Mouse (Mus musculus) kidney, postnatal 0 days (tissue): ENCODE data around the gene Prg2. TPM values are rescaled to one million over a fixed set of nuclear protein-coding genes. Genes with fewer than 3 reads are reported as not detected.

Experiments
- ATAC-seq: fragments of 200-750 bp; cut with Nextera tagmentation; replicated peaks from 2 replicates; pipeline ENCODE4 v1.8.0; 2017; ENCODE audit warnings: low read depth, moderate number of reproducible peaks, moderate TSS enrichment, moderate library complexity; ENCODE audit not compliant: low FRiP score
- DNase-seq: peaks from one replicate; pipeline ENCODE4 v3.0.0-alpha.2; 2016; ENCODE audit warnings: low spot score
- H3K27ac ChIP-seq: fragments of 300-500 bp; sonication (generic); 2 replicates; pipeline ENCODE4 v1.5.1; 2014; ENCODE audit warnings: mild to moderate bottlenecking
- H3K27me3 ChIP-seq: fragments of 300-500 bp; sonication (generic); 2 replicates; pipeline ENCODE4 v1.6.1; 2014; ENCODE audit warnings: low read length, mixed read lengths; ENCODE audit not compliant: insufficient read depth
- H3K36me3 ChIP-seq: fragments of 300-500 bp; sonication (generic); 2 replicates; pipeline ENCODE4 v1.6.1; 2014; ENCODE audit warnings: low read length, mixed read lengths; ENCODE audit not compliant: insufficient read depth
- H3K4me1 ChIP-seq: fragments of 300-500 bp; sonication (generic); replicated peaks from 2 replicates; pipeline ENCODE4 v1.6.1; 2014; ENCODE audit warnings: antibody characterized with exemption, low read length, mixed read lengths; ENCODE audit not compliant: insufficient read depth
- H3K4me2 ChIP-seq: fragments of 300-500 bp; sonication (generic); 2 replicates; pipeline ENCODE4 v1.6.1; 2014; ENCODE audit warnings: mild to moderate bottlenecking, low read length, moderate library complexity, mixed read lengths
- H3K4me3 ChIP-seq: fragments of 300-500 bp; sonication (generic); replicated peaks from 2 replicates; pipeline ENCODE4 v1.5.1; 2014; ENCODE audit warnings: low read depth, low read length
- H3K9ac ChIP-seq: fragments of 300-500 bp; sonication (generic); 2 replicates; pipeline ENCODE4 v1.6.1; 2014; ENCODE audit warnings: low read depth, low read length
- H3K9me3 ChIP-seq: fragments of 300-500 bp; sonication (generic); replicated peaks from 2 replicates; pipeline ENCODE4 v1.6.1; 2016; ENCODE audit warnings: low read length, inconsistent platforms, mixed read lengths
- CTCF ChIP-seq: IDR thresholded peaks from 2 replicates; pipeline ENCODE4 v1.5.1; 2016; ENCODE audit warnings: antibody characterized with exemption, low read depth, mild to moderate bottlenecking, moderate library complexity
- WGBS: fragments of 180-500 bp; shearing (Covaris S2); extraction: QIAGEN DNeasy Blood & Tissue Kit; methylation state at CpG from one replicate; pipeline ENCODE4 v1.1.7; 2014; 5-methylcytosine and 5-hydroxymethylcytosine counted together
- polyA plus RNA-seq: library from polyadenylated mRNA; unstranded; fragments of >200 nt; fragmentation: Nextera tagmentation; extraction: Ambion mirVana; gene quantifications from 2 replicates; pipeline ENCODE4 v1.2.1, GENCODE M21; 2015

Gene Prg2
- polyA plus RNA-seq, 1 experiment from 2014 or later: not detected

GRCm38 (mm10) chr2:84975580-84975979 lies 4.7 kb upstream of the Prg2 start:
- no peak overlapping the region for H3K4me3 ChIP-seq
- no peaks in the 10 kb centered on the region for H3K4me1 ChIP-seq
- no peaks in the 10 kb centered on the region for H3K9me3 ChIP-seq
- no peak for TF ChIP-seq CTCF
- ATAC-seq: no peak
- 95% methylated on average over 2 of the region's 2 CpGs for WGBS
- H3K27me3 ChIP-seq: no peaks in the 10 kb centered on the region
- no peak overlapping the region for H3K27ac ChIP-seq
- no peaks in the 10 kb centered on the region for H3K36me3 ChIP-seq
- no peak for DNase-seq
- H3K9ac ChIP-seq: no peak overlapping the region
- no peak overlapping the region for H3K4me2 ChIP-seq

GRCm38 (mm10) chr2:84987930-84988329 lies 7.7 kb downstream of the Prg2 start, which contains the start of gene Prg3:
Gene Prg3, plus strand, starts transcription at chr2:84988215.
- WGBS: 79% methylated on average over 1 of the region's 1 CpGs

GRCm38 (mm10) chr2:84996376-84996775 lies 16.1 kb downstream of the Prg2 start:
- H3K36me3 ChIP-seq: no peaks in the 10 kb centered on the region
- WGBS: 93% methylated on average over 2 of the region's 2 CpGs
- no peak overlapping the region for H3K4me3 ChIP-seq
- ATAC-seq (no peak), DNase-seq (no peak)
- no peak overlapping the region for H3K9ac ChIP-seq
- no peaks in the 10 kb centered on the region for H3K4me1 ChIP-seq
- H3K4me2 ChIP-seq: no peak overlapping the region
- H3K9me3 ChIP-seq: no peaks in the 10 kb centered on the region
- no peak for TF ChIP-seq CTCF
- H3K27ac ChIP-seq: no peak overlapping the region
- H3K27me3 ChIP-seq: no peaks in the 10 kb centered on the region

More at GRCm38 (mm10) chr2:84987930-84988329, 7.7 kb downstream of the Prg2 start, which contains the start of gene Prg3:
- Histone ChIP-seq H3K9ac (no peak within 1 kb of the TSS), H3K4me2 (no peak within 1 kb of the TSS), H3K4me1 (no peaks in the 10 kb centered on the region), H3K36me3 (no peaks in the 10 kb centered on the region), H3K4me3 (no peak within 1 kb of the TSS), H3K27me3 (no peaks in the 10 kb centered on the region), H3K27ac (no peak within 1 kb of the TSS), H3K9me3 (no peaks in the 10 kb centered on the region)
- no peak for TF ChIP-seq CTCF
- DNase-seq (no peak), ATAC-seq (no peak)

GRCm38 (mm10) chr2:84999486-85000181 lies 19.4 kb downstream of the Prg2 start:
- Histone ChIP-seq H3K36me3 (no peaks in the 10 kb centered on the region), H3K27ac (peak overlapping the region; percentile 15; the same call in 1 of the 2 replicates), H3K4me2 (no peak overlapping the region), H3K4me1 (no peaks in the 10 kb centered on the region), H3K4me3 (no peak overlapping the region), H3K9me3 (no peaks in the 10 kb centered on the region), H3K27me3 (no peaks in the 10 kb centered on the region), H3K9ac (no peak overlapping the region)
- DNase-seq: peak; percentile 29
- no peak for TF ChIP-seq CTCF
- no peak for ATAC-seq
- 50% methylated on average over 3 of the region's 3 CpGs for WGBS

DNA sequence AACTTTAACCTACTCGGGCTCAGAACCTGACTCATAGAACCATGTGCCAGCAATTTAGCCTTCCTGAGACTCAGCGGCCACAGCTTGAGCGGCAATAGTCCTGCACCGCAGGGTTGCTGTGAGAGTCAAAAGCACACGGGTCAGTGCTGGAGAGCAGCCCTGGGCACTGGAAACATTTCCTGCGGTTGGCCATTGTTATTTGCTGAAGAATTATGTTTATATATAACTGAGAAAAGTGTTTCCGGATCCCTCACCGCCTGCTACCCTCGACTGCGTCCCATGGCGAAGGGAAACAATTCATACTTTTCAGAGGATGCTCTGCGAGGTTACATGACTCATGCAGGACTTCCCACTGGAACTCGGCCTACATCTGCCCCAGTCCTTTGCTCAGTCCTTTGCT lies 21.2 kb downstream of the Prg2 start:
- no peaks in the 10 kb centered on the region for H3K4me1 ChIP-seq
- no peak overlapping the region for H3K4me3 ChIP-seq
- WGBS: 71% methylated on average over 13 of the region's 13 CpGs
- no peak for TF ChIP-seq CTCF
- no peak overlapping the region for H3K27ac ChIP-seq
- peak; percentile 10 for DNase-seq
- no peaks in the 10 kb centered on the region for H3K27me3 ChIP-seq
- no peak overlapping the region for H3K4me2 ChIP-seq
- no peak for ATAC-seq
- no peaks in the 10 kb centered on the region for H3K36me3 ChIP-seq
- H3K9ac ChIP-seq: no peak overlapping the region
- H3K9me3 ChIP-seq: no peaks in the 10 kb centered on the region

- Histone ChIP-seq H3K4me1 (no peaks in the 10 kb centered on the region), H3K27me3 (no peaks in the 10 kb centered on the region), H3K4me3 (no peak overlapping the region), H3K27ac (no peak overlapping the region), H3K9ac (no peak overlapping the region), H3K4me2 (no peak overlapping the region), H3K36me3 (no peaks in the 10 kb centered on the region), H3K9me3 (no peaks in the 10 kb centered on the region)
- 69% methylated on average over 8 of the region's 8 CpGs for WGBS
- ATAC-seq (no peak), DNase-seq (no peak)
- TF ChIP-seq CTCF: no peak
Measured at GRCm38 (mm10) chr2:85002575-85002974, 22.3 kb downstream of the Prg2 start.
